Mouse (Mus musculus): Measurements from ENCODE around the gene Pde8b.

Pde8b gene

DNA sequence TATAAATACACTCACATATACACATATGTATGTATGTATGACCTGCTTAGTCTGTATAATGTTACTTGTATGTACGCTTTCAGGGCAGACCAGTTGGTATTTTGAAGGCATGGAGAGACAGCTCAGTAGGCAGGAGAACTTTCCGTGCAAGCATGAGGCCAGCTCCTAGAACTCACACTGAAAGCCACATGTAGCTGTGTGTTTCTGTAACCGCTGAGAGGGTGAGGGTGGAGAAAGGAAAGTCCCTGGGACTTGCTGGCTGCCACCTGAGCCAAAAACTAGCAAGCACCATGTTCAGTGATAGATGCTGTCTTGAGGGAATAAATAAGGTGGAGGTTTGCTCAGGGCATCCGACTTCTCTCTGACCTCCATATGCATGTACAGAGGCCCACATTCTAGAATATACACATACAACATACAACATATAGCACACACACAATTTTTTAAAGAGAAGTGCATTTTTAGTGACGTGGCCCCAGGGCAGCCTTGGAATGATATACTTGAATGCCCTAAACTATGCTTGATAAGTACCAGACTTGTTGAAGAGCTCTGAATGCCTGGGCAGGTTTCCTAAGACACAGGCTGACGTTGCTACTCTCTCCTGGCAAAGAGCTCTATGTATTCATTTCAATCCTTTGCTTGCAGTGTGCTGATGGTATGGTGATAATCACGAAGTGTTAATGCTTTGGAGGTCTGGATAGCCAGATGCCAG lies 238.4 kb downstream of the Pde8b start:
- no peaks in the 10 kb centered on the region for H3K27me3 ChIP-seq (ENCODE audit: insufficient read depth, low read length)
- H3K9me3 ChIP-seq (ENCODE audit: low read length), result no peaks in the 10 kb centered on the region
- H3K36me3 ChIP-seq (ENCODE audit: insufficient read depth, low read length), result peaks cover 9% of the 10 kb centered on the region; the same call in 1 of the 2 replicates
- no peak overlapping the region for H3K4me3 ChIP-seq (replicated peaks; ENCODE audit: low read length)
- no peaks in the 10 kb centered on the region for H3K4me1 ChIP-seq (replicated peaks; ENCODE audit: low read depth, low read length)
- TF ChIP-seq CTCF (conservative IDR thresholded peaks at IDR 0.05; ENCODE audit: low read length) (no peak), POU5F1 (IDR thresholded peaks at IDR 0.05; ENCODE audit: borderline replicate concordance, low read length) (no peak), NANOG (IDR thresholded peaks at IDR 0.05; ENCODE audit: borderline replicate concordance, low read length) (no peak)

DNA sequence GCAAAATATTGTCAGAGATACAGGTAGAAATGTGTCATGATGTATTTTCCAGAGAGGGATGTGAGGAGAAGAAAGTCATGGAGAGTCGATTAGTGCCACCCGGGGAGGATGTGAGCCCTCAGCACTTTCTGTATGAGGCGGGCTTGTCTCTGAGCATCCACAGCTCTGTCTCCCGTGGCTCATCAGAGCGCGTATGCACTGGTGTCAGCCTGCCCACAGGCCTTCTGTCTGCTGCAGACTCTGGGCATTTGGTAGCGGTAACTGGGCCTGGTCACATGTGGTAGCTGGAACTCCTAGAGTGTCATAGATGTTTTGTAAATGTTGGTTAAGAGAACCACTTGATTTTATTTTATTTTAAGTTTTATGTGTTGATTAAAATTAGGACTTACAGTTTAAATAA lies 240.9 kb downstream of the Pde8b start:
- no peaks in the 10 kb centered on the region for H3K4me1 ChIP-seq (replicated peaks; ENCODE audit: low read depth, low read length)
- TF ChIP-seq POU5F1 (IDR thresholded peaks at IDR 0.05; ENCODE audit: borderline replicate concordance, low read length) (no peak), NANOG (IDR thresholded peaks at IDR 0.05; ENCODE audit: borderline replicate concordance, low read length) (no peak), CTCF (conservative IDR thresholded peaks at IDR 0.05; ENCODE audit: low read length) (no peak)
- H3K36me3 ChIP-seq (ENCODE audit: insufficient read depth, low read length), result peaks cover 9% of the 10 kb centered on the region; the same call in 1 of the 2 replicates
- no peaks in the 10 kb centered on the region for H3K9me3 ChIP-seq (ENCODE audit: low read length)
- H3K27me3 ChIP-seq (ENCODE audit: insufficient read depth, low read length), result no peaks in the 10 kb centered on the region
- H3K4me3 ChIP-seq (replicated peaks; ENCODE audit: low read length), result no peak overlapping the region

DNA sequence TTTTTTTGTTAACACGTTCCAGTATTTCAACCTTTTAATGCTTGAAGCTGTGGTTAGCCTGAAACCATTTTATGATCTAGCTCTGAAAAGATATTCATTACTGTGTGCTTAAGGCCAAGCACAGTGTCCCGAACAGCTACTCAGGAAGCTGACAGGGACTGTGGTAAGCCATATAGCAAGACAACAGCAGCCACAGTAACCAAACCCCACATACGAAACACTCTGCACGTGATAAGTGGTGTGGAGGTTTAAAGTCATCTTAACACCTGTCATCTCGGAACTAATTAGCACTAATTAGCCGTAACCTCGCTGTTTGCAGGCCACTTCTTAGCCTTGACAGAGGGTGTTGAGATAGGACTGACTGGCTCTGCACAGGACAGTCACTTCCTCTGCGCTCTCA lies 242.9 kb downstream of the Pde8b start:
- no peak overlapping the region for H3K4me3 ChIP-seq (replicated peaks; ENCODE audit: low read length)
- no peaks in the 10 kb centered on the region for H3K4me1 ChIP-seq (replicated peaks; ENCODE audit: low read depth, low read length)
- H3K36me3 ChIP-seq (ENCODE audit: insufficient read depth, low read length), result peaks cover 9% of the 10 kb centered on the region; the same call in 1 of the 2 replicates
- H3K9me3 ChIP-seq (ENCODE audit: low read length), result no peaks in the 10 kb centered on the region
- no peaks in the 10 kb centered on the region for H3K27me3 ChIP-seq (ENCODE audit: insufficient read depth, low read length)
- TF ChIP-seq POU5F1 (IDR thresholded peaks at IDR 0.05; ENCODE audit: borderline replicate concordance, low read length) (no peak), CTCF (conservative IDR thresholded peaks at IDR 0.05; ENCODE audit: low read length) (no peak), NANOG (IDR thresholded peaks at IDR 0.05; ENCODE audit: borderline replicate concordance, low read length) (no peak)

- Histone ChIP-seq H3K4me3 (replicated peaks; ENCODE audit: low read length) (no peak overlapping the region), H3K27me3 (ENCODE audit: insufficient read depth, low read length) (no peaks in the 10 kb centered on the region), H3K36me3 (ENCODE audit: insufficient read depth, low read length) (no peaks in the 10 kb centered on the region), H3K4me1 (replicated peaks; ENCODE audit: low read depth, low read length) (no peaks in the 10 kb centered on the region), H3K9me3 (ENCODE audit: low read length) (no peaks in the 10 kb centered on the region)
- TF ChIP-seq POU5F1 (IDR thresholded peaks at IDR 0.05; ENCODE audit: borderline replicate concordance, low read length), result no peak
- TF ChIP-seq CTCF (conservative IDR thresholded peaks at IDR 0.05; ENCODE audit: low read length), result no peak
- no peak for TF ChIP-seq NANOG (IDR thresholded peaks at IDR 0.05; ENCODE audit: borderline replicate concordance, low read length)
These were observed 259.6 kb downstream of the Pde8b start for GRCm38 (mm10) chr13:94990516-94990915.

DNA sequence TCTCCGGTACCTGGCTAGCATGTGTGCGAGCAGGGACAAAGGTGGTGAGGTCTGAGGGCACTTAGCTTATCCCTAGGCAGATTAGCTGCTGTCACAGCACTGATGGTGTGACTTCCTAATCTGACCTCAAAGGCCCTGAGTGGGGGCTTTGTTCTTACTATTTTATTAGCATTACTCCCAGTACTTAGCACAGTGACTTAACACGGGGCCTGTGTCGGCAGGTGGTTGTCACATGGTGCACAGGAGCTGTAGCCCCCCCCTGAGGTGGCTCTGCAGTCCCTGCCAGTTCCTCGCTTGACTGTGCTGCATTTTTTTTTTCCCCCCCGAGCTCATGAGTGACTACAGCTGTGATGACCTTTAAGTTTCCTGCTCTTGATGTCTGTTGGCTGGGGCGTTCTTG lies 271.1 kb downstream of the Pde8b start:
- no peak overlapping the region for H3K4me3 ChIP-seq (replicated peaks; ENCODE audit: low read length)
- TF ChIP-seq CTCF (conservative IDR thresholded peaks at IDR 0.05; ENCODE audit: low read length) (no peak), NANOG (IDR thresholded peaks at IDR 0.05; ENCODE audit: borderline replicate concordance, low read length) (no peak), POU5F1 (IDR thresholded peaks at IDR 0.05; ENCODE audit: borderline replicate concordance, low read length) (no peak)
- 0 out of 2 replicates have a peak, but pooled peaks cover 11% of the 10 kb centered on the region for H3K36me3 ChIP-seq (ENCODE audit: insufficient read depth, low read length)
- H3K4me1 ChIP-seq (replicated peaks; ENCODE audit: low read depth, low read length), result peaks cover 11% of the 10 kb centered on the region; the same call in 1 of the 2 replicates
- H3K27me3 ChIP-seq (ENCODE audit: insufficient read depth, low read length), result no peaks in the 10 kb centered on the region
- H3K9me3 ChIP-seq (ENCODE audit: low read length), result no peaks in the 10 kb centered on the region

GRCm38 (mm10) chr13:94976219-94977186 lies 273.6 kb downstream of the Pde8b start, which contains the start of gene Wdr41:
Gene Wdr41 (plus strand): TSS chr13:94976344.
- Histone ChIP-seq H3K27me3 (ENCODE audit: insufficient read depth, low read length) (peaks cover 11% of the 10 kb centered on the region), H3K36me3 (ENCODE audit: insufficient read depth, low read length) (0 out of 2 replicates have a peak, but pooled peaks cover 6% of the 10 kb centered on the region), H3K4me3 (replicated peaks; ENCODE audit: low read length) (peak within 1 kb of the TSS; percentile 82), H3K4me1 (replicated peaks; ENCODE audit: low read depth, low read length) (peaks cover 15% of the 10 kb centered on the region; the same call in 1 of the 2 replicates), H3K9me3 (ENCODE audit: low read length) (no peaks in the 10 kb centered on the region)
- TF ChIP-seq POU5F1 (IDR thresholded peaks at IDR 0.05; ENCODE audit: borderline replicate concordance, low read length) (no peak), CTCF (conservative IDR thresholded peaks at IDR 0.05; ENCODE audit: low read length) (0 out of 2 replicates have a peak, but pooled peaks have one; percentile 10), NANOG (IDR thresholded peaks at IDR 0.05; ENCODE audit: borderline replicate concordance, low read length) (no peak)

DNA sequence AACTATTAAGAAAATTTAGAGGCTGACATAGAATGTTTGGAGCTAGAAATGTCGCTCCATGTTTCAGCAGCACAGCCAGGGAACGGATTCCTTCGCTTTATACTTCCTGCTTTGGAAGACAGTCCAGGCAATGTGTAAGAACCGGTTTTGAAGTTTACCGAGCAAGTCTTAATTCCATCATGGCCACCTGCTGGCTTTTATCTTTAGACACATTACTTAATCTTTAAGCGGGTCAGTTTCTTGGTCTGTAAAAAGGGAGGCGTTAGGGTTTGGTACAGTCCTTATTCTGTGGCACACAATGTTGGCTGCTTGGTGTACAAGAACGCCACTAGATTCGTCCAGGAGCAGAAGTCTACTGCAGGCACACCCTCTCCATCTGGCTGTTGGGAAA lies 274.3 kb downstream of the Pde8b start:
- no peaks in the 10 kb centered on the region for H3K36me3 ChIP-seq (ENCODE audit: insufficient read depth, low read length)
- TF ChIP-seq NANOG (IDR thresholded peaks at IDR 0.05; ENCODE audit: borderline replicate concordance, low read length), result no peak
- TF ChIP-seq CTCF (conservative IDR thresholded peaks at IDR 0.05; ENCODE audit: low read length), result no peak; the same call in 1 of the 2 replicates
- TF ChIP-seq POU5F1 (IDR thresholded peaks at IDR 0.05; ENCODE audit: borderline replicate concordance, low read length), result no peak
- H3K9me3 ChIP-seq (ENCODE audit: low read length), result no peaks in the 10 kb centered on the region
- H3K4me3 ChIP-seq (replicated peaks; ENCODE audit: low read length), result peak overlapping the region; percentile 82
- H3K4me1 ChIP-seq (replicated peaks; ENCODE audit: low read depth, low read length), result peaks cover 15% of the 10 kb centered on the region; the same call in 1 of the 2 replicates
- H3K27me3 ChIP-seq (ENCODE audit: insufficient read depth, low read length), result peaks cover 11% of the 10 kb centered on the region
